Mouse (Mus musculus): ENCODE measurements around the gene Mindy3. TPM values are rescaled to one million over a fixed set of nuclear protein-coding genes. Genes with fewer than 3 reads are reported as not detected.

The Mindy3 gene
- total RNA-seq, 2 experiments from 2014 or later, result 23.4 to 39.4 TPM

- ATAC-seq (replicated peaks; ENCODE audit: low FRiP score, low TSS enrichment, poor library complexity, severe bottlenecking), result peak; percentile 49
Observed at GRCm38 (mm10) chr2:12378591-12378990, 40.7 kb downstream of the Mindy3 start.

GRCm38 (mm10) chr2:12377024-12377423, 42.2 kb downstream of the Mindy3 start:
- no peak for ATAC-seq (replicated peaks; ENCODE audit: low FRiP score, low TSS enrichment, poor library complexity, severe bottlenecking)

GRCm38 (mm10) chr2:12372883-12373282, 46.4 kb downstream of the Mindy3 start:
- ATAC-seq (replicated peaks; ENCODE audit: low FRiP score, low TSS enrichment, poor library complexity, severe bottlenecking), result peak; percentile 87

- ATAC-seq (replicated peaks; ENCODE audit: low FRiP score, low TSS enrichment, poor library complexity, severe bottlenecking), result no peak
Observed at GRCm38 (mm10) chr2:12371401-12371800, 47.9 kb downstream of the Mindy3 start.

- ATAC-seq (replicated peaks; ENCODE audit: low FRiP score, low TSS enrichment, poor library complexity, severe bottlenecking), result peak; percentile 96
Observed at GRCm38 (mm10) chr2:12368451-12368850, 50.8 kb downstream of the Mindy3 start.

DNA sequence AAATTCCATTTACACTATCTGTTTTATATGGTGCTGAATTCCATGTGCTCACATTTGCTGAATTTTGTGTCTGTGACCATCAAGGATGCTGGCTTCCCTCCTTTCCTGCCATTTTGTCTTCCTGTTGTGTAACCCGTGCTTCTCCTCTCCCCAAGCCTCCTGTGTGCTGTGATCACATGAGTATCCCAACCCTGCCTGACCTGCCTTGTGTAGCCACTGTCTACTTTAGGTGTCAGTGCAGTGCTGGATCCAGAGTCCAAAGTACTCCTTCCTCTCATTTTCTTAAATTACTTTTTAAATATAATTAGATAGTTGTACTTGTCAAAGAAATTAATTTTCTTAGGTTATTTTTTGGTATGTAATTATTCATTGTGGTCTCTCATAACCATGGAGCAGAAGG, 51.3 kb downstream of the Mindy3 start:
- ATAC-seq (replicated peaks; ENCODE audit: low FRiP score, low TSS enrichment, poor library complexity, severe bottlenecking), result no peak

DNA sequence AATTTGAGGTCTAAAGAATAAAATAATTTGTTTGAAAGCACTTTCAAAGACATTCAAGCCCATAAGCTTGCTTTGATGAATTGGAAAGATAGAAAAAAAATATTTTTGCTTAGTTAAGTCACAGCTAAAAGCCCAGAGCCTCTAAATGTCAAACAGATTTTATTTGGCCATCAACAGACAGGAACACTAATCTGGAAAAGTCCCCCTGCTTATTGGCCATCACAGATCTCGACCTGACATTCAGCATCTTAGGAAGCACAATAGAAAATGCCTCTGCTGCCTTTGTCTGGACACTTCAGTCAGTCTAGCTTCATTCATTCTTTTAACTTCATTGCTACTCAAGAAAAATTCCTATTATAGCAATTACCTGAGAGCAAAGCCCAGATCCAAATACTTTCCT, 58.0 kb downstream of the Mindy3 start:
- ATAC-seq (replicated peaks; ENCODE audit: low FRiP score, low TSS enrichment, poor library complexity, severe bottlenecking), result no peak

- no peak for ATAC-seq (replicated peaks; ENCODE audit: low FRiP score, low TSS enrichment, poor library complexity, severe bottlenecking)
Observed at GRCm38 (mm10) chr2:12354837-12355236, 64.4 kb downstream of the Mindy3 start.

DNA sequence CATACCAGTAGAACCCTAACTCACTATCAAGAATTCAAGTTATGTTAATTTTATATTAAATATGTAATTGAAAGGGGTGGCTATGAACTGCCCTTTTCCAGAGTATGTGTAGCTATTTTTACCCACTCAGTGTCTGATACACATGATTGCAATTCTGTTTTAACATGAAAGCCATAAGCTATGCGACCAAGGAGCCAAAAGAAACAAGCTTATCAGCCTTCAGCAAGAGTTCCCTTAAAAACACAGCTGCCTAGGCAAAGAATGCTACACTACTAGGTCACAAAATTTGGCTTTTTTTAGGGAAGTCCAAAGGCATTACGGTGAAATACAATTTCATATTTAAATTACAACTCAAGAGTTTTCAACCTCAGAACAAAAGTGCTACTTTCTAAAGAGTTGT, 70.4 kb downstream of the Mindy3 start:
- no peak for ATAC-seq (replicated peaks; ENCODE audit: low FRiP score, low TSS enrichment, poor library complexity, severe bottlenecking)

DNA sequence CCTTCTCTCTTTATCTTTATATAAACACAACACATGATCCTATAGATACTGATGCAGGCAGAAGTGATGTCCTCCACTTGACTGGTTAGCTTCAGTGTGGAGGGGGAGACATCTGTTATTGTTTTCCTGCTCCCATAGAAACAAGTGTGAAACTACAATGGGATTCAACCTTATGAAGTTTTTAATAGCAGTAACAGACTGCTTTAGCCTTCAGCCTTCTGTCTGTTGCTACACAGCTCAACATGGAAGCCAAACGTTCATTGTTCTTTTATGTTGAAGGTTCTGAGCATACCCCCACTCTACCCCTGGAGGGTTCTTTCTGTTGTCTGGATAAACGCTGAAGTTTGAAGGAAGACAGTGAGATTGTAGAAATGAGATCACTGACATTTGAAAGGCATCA, 87.3 kb downstream of the Mindy3 start:
- ATAC-seq (replicated peaks; ENCODE audit: low FRiP score, low TSS enrichment, poor library complexity, severe bottlenecking), result no peak

- ATAC-seq (replicated peaks; ENCODE audit: low FRiP score, low TSS enrichment, poor library complexity, severe bottlenecking), result no peak
Observed at GRCm38 (mm10) chr2:12329620-12330019, 89.7 kb downstream of the Mindy3 start.

- ATAC-seq (replicated peaks; ENCODE audit: low FRiP score, low TSS enrichment, poor library complexity, severe bottlenecking), result no peak
Observed at GRCm38 (mm10) chr2:12329068-12329407, 90.2 kb downstream of the Mindy3 start.

DNA sequence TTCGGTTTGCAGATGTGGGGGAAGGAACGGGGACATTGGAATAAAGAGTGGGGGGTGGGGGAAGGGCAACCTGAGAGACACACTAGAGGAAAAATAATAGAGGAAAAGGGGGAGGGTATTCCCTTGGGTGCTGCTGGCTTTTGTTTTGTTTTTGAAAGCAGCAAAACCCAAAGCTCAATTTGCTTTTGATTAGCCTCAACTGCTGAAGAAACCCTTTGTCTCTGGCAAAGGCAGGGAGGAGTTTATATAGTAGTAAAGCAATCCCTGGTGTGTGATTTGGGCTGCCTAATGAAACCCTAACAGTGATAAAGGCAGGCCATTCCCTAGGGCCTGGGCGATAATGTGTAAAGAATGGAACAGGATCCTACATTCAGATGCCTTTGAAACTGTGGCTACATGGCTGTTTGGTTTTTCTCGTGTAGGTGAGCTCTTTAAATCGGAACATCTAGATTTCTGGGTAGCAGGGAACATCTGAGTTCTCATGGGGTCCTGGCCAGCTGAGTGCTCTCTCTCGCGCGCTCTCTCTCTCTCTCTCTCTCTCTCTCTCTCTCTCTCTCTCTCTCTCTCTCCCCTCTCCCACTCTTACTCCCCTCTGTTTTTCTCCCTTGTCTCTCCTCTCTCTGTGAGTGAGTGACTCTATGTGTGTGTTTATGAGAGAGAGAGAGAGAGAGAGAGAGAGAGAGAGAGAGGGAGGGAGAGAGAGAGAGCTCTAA, 90.8 kb downstream of the Mindy3 start:
- ATAC-seq (replicated peaks; ENCODE audit: low FRiP score, low TSS enrichment, poor library complexity, severe bottlenecking), result no peak

DNA sequence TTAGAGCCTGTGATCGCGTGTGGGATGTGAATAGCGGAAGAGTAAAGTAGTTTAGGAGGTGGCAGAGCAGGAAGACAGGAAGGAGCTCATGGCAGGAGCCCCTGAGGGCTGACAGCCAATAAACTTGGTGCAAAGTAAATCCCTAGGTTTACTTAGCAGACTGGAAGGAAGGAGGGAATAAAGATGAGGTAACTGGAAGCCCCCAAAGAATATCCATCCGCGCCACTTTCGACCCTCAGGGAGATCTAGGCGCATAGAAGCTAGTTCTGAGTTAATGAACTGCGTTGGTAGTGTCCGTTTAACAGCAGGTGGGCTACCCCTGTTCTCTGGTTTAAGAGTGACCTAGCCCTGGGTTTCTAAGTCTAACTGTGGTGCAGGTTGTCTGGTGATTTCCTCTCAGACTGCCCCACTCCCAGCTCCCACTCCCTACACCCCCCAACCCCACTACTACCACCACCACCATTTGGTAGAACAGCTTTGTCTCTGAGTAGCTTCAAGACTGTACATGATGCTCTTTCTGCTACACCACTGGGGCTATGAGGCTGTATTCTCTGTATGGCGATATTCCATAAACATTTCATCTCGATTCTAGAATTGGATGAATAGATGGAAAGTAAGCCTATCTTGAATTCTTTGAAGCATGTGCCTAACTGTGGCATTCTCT, 91.4 kb downstream of the Mindy3 start:
- no peak for ATAC-seq (replicated peaks; ENCODE audit: low FRiP score, low TSS enrichment, poor library complexity, severe bottlenecking)

- ATAC-seq (replicated peaks; ENCODE audit: low FRiP score, low TSS enrichment, poor library complexity, severe bottlenecking), result peak; percentile 96
Observed at GRCm38 (mm10) chr2:12327216-12327615, 92.1 kb downstream of the Mindy3 start.

GRCm38 (mm10) chr2:12325868-12326267, 93.4 kb downstream of the Mindy3 start:
- no peak for ATAC-seq (replicated peaks; ENCODE audit: low FRiP score, low TSS enrichment, poor library complexity, severe bottlenecking)

- no peak for ATAC-seq (replicated peaks; ENCODE audit: low FRiP score, low TSS enrichment, poor library complexity, severe bottlenecking)
Observed at GRCm38 (mm10) chr2:12325417-12325816, 93.9 kb downstream of the Mindy3 start.

DNA sequence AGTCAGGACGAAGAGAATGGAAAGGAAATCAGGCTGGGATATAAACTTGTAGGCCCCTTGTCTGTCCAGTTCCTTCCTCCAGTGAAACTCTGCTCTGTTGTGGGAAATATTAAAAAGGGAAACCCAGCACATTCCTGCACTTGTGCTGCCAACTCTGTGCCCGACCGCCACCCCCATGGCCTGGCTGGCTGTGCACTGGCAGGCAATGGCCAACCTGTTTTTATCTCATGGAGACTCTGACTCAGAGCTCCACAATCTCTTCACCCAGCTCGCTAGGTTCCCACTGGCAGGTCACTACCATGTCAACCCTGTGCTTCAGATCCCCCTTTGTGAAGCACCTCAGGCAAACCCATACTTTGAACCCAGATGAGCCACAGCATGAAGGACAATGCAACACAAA, 98.4 kb downstream of the Mindy3 start:
- ATAC-seq (replicated peaks; ENCODE audit: low FRiP score, low TSS enrichment, poor library complexity, severe bottlenecking), result no peak

DNA sequence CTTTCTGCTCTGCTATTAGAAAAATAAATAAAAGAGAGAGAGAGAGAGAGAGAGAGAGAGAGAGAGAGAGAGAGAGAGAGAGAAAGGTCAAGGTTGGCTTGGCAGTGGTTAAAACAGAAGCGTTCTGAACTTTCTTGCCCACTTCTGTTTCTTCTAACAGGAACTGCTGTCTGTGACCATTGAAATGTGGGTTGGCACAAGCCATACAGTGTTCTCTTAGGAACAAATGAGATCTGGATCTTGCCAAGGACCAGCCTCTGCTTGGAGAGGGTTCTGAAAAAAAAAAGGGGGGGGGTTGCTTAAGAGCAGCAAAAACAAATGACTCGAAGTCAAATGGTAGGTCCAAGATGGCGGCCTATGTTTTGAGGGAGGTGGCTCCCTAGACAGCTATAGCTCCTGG, 100.6 kb downstream of the Mindy3 start:
- no peak for ATAC-seq (replicated peaks; ENCODE audit: low FRiP score, low TSS enrichment, poor library complexity, severe bottlenecking)

DNA sequence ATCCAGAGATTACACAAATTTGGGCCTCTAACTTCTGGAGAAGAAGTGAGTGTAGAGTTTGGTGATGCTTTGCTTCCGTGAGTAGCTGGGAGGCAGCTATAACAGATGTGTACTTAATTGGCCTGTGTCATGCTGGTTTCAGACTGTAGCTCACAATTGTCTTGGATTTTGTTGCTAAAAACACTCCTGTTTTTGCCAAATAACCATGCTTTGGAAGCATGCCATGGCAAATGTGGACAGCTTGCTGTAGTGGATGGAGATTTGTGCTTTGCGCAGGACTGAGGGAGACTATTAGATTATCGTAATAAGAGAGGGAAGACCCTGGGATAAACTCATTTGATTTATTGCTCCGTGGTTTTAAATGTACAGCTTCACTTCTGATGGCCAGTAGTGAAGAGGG, 101.2 kb downstream of the Mindy3 start:
- no peak for ATAC-seq (replicated peaks; ENCODE audit: low FRiP score, low TSS enrichment, poor library complexity, severe bottlenecking)

DNA sequence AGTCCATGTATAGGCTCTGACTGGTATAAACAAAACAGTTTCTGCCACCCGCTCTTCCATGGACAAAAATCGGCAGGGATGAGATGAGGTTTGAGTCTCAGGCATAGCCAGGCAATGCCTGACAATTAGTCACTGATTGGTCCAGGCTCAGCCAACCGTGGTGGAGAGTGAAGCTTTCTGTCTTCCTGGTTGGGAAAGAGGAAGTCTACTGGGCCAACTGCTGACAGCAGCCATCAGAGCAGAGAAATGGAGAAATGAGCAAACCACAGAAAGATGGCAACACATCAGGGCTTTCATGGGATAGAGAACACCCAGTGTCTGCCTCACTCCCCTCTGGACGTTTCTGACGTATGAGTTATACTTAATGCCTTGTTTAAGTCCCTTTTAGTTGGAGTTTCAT, 101.9 kb downstream of the Mindy3 start:
- ATAC-seq (replicated peaks; ENCODE audit: low FRiP score, low TSS enrichment, poor library complexity, severe bottlenecking), result no peak

Measured in megakaryocyte-erythroid progenitor cell, adult 5-6 weeks (primary cell).